Mouse (Mus musculus): Measurements from ENCODE around the gene Mcrip2. TPM values are rescaled to one million over a fixed set of nuclear protein-coding genes. Genes with fewer than 3 reads are reported as not detected.

Gene Mcrip2
- polyA plus RNA-seq, 1 experiment from 2014 or later = 6.8 TPM

GRCm38 (mm10) chr17:25836397-25837075 is 32.0 kb downstream of the Mcrip2 start:
- Histone ChIP-seq H3K4me3 (peak overlapping the region; percentile 42), H3K36me3 (peaks cover 43% of the 10 kb centered on the region), H3K9me3 (no peaks in the 10 kb centered on the region), H3K9ac (peak overlapping the region; percentile 66), H3K27ac (peak overlapping the region; percentile 32; the same call in 1 of the 2 replicates), H3K4me2 (replicated peaks) (peak overlapping the region; percentile 95), H3K27me3 (replicated peaks) (no peaks in the 10 kb centered on the region), H3K4me1 (peaks cover 59% of the 10 kb centered on the region)
- 22% methylated on average over 23 of the region's 23 CpGs for WGBS
- 0 out of 2 replicates have a peak, but pooled peaks have one; percentile 8 for ATAC-seq (ENCODE audit: low FRiP score, low read depth)

- Histone ChIP-seq H3K9ac (peak overlapping the region; percentile 66), H3K36me3 (peaks cover 43% of the 10 kb centered on the region), H3K27me3 (replicated peaks) (no peaks in the 10 kb centered on the region), H3K4me1 (peaks cover 66% of the 10 kb centered on the region), H3K4me2 (replicated peaks) (peak overlapping the region; percentile 95), H3K4me3 (no peak overlapping the region), H3K9me3 (no peaks in the 10 kb centered on the region), H3K27ac (no peak overlapping the region)
- WGBS = 92% methylated on average over 16 of the region's 16 CpGs
- ATAC-seq (ENCODE audit: low FRiP score, low read depth) = no peak
These were observed 32.7 kb downstream of the Mcrip2 start for GRCm38 (mm10) chr17:25835816-25836215.

GRCm38 (mm10) chr17:25835301-25835700 is 33.3 kb downstream of the Mcrip2 start:
- peak overlapping the region; percentile 95 for H3K4me2 ChIP-seq (replicated peaks)

GRCm38 (mm10) chr17:25834595-25835222 is 33.9 kb downstream of the Mcrip2 start:
- H3K9me3 ChIP-seq = no peaks in the 10 kb centered on the region

More at GRCm38 (mm10) chr17:25835301-25835700, 33.3 kb downstream of the Mcrip2 start:
- no peak overlapping the region for H3K27ac ChIP-seq
- no peaks in the 10 kb centered on the region for H3K27me3 ChIP-seq (replicated peaks)
- no peaks in the 10 kb centered on the region for H3K9me3 ChIP-seq
- no peak overlapping the region for H3K4me3 ChIP-seq
- H3K9ac ChIP-seq = peak overlapping the region; percentile 92; the same call in 1 of the 2 replicates
- H3K36me3 ChIP-seq = peaks cover 43% of the 10 kb centered on the region
- peaks cover 72% of the 10 kb centered on the region for H3K4me1 ChIP-seq
- 97% methylated on average over 7 of the region's 7 CpGs for WGBS
- ATAC-seq (ENCODE audit: low FRiP score, low read depth) = no peak

GRCm38 (mm10) chr17:25833961-25834594 is 34.5 kb downstream of the Mcrip2 start:
- H3K27ac ChIP-seq = peak overlapping the region; percentile 88
- H3K36me3 ChIP-seq = peaks cover 36% of the 10 kb centered on the region
- H3K4me2 ChIP-seq (replicated peaks) = peak overlapping the region; percentile 95
- H3K9ac ChIP-seq = peak overlapping the region; percentile 92
- H3K4me1 ChIP-seq = peaks cover 82% of the 10 kb centered on the region
- H3K4me3 ChIP-seq = peak overlapping the region; percentile 79
- H3K27me3 ChIP-seq (replicated peaks) = no peaks in the 10 kb centered on the region
- 60% methylated on average over 6 of the region's 6 CpGs for WGBS
- H3K9me3 ChIP-seq = no peaks in the 10 kb centered on the region
- ATAC-seq (ENCODE audit: low FRiP score, low read depth) = no peak

More at GRCm38 (mm10) chr17:25834595-25835222, 33.9 kb downstream of the Mcrip2 start:
- peak overlapping the region; percentile 95 for H3K4me2 ChIP-seq (replicated peaks)
- ATAC-seq (ENCODE audit: low FRiP score, low read depth) = no peak
- 89% methylated on average over 12 of the region's 12 CpGs for WGBS
- no peak overlapping the region for H3K27ac ChIP-seq
- H3K4me3 ChIP-seq = peak overlapping the region; percentile 79
- peaks cover 43% of the 10 kb centered on the region for H3K36me3 ChIP-seq
- no peaks in the 10 kb centered on the region for H3K27me3 ChIP-seq (replicated peaks)
- peak overlapping the region; percentile 92 for H3K9ac ChIP-seq
- H3K4me1 ChIP-seq = peaks cover 78% of the 10 kb centered on the region

GRCm38 (mm10) chr17:25833291-25833663 is 35.3 kb downstream of the Mcrip2 start, which contains the start of gene Stub1:
Gene Stub1, minus strand, starts transcription at chr17:25833404.
- no peaks in the 10 kb centered on the region for H3K27me3 ChIP-seq (replicated peaks)
- H3K36me3 ChIP-seq = peaks cover 32% of the 10 kb centered on the region
- under 1% methylated on average over 24 of the region's 24 CpGs for WGBS
- peak within 1 kb of the TSS; percentile 88 for H3K27ac ChIP-seq
- peak within 1 kb of the TSS; percentile 95 for H3K4me2 ChIP-seq (replicated peaks)
- peak; percentile 50 for ATAC-seq (ENCODE audit: low FRiP score, low read depth)
- H3K4me3 ChIP-seq = peak within 1 kb of the TSS; percentile 79
- H3K9ac ChIP-seq = peak within 1 kb of the TSS; percentile 92
- peaks cover 83% of the 10 kb centered on the region for H3K4me1 ChIP-seq
- no peaks in the 10 kb centered on the region for H3K9me3 ChIP-seq

- under 1% methylated on average over 77 of the region's 77 CpGs for WGBS
- Histone ChIP-seq H3K9ac (peak overlapping the region; percentile 92), H3K27ac (peak overlapping the region; percentile 88), H3K4me1 (peaks cover 82% of the 10 kb centered on the region), H3K36me3 (peaks cover 32% of the 10 kb centered on the region), H3K4me3 (peak overlapping the region; percentile 79), H3K4me2 (replicated peaks) (peak overlapping the region; percentile 95), H3K27me3 (replicated peaks) (no peaks in the 10 kb centered on the region), H3K9me3 (no peaks in the 10 kb centered on the region)
- ATAC-seq (ENCODE audit: low FRiP score, low read depth) = peak; percentile 90
These were observed 35.9 kb downstream of the Mcrip2 start for GRCm38 (mm10) chr17:25832436-25833290.

- peaks cover 81% of the 10 kb centered on the region for H3K4me1 ChIP-seq
- no peak for ATAC-seq (ENCODE audit: low FRiP score, low read depth)
- H3K9me3 ChIP-seq = no peaks in the 10 kb centered on the region
- WGBS = 67% methylated on average over 21 of the region's 21 CpGs
- peaks cover 42% of the 10 kb centered on the region for H3K36me3 ChIP-seq
- peak overlapping the region; percentile 95 for H3K4me2 ChIP-seq (replicated peaks)
- H3K4me3 ChIP-seq = peak overlapping the region; percentile 79
- no peaks in the 10 kb centered on the region for H3K27me3 ChIP-seq (replicated peaks)
- H3K27ac ChIP-seq = no peak overlapping the region; the same call in 1 of the 2 replicates
- peak overlapping the region; percentile 92 for H3K9ac ChIP-seq
These were observed 36.9 kb downstream of the Mcrip2 start for GRCm38 (mm10) chr17:25831451-25832281.

GRCm38 (mm10) chr17:25830806-25831431 is 37.6 kb downstream of the Mcrip2 start:
- Histone ChIP-seq H3K27ac (no peak overlapping the region), H3K4me1 (peaks cover 81% of the 10 kb centered on the region), H3K27me3 (replicated peaks) (no peaks in the 10 kb centered on the region), H3K4me3 (no peak overlapping the region), H3K4me2 (replicated peaks) (peak overlapping the region; percentile 95), H3K36me3 (peaks cover 49% of the 10 kb centered on the region), H3K9ac (no peak overlapping the region), H3K9me3 (no peaks in the 10 kb centered on the region)
- 89% methylated on average over 14 of the region's 14 CpGs for WGBS
- no peak for ATAC-seq (ENCODE audit: low FRiP score, low read depth)

- no peaks in the 10 kb centered on the region for H3K9me3 ChIP-seq
- 85% methylated on average over 4 of the region's 4 CpGs for WGBS
- peaks cover 51% of the 10 kb centered on the region for H3K36me3 ChIP-seq
- ATAC-seq (ENCODE audit: low FRiP score, low read depth) = no peak
- no peak overlapping the region for H3K27ac ChIP-seq
- peak overlapping the region; percentile 56; the same call in 1 of the 2 replicates for H3K4me3 ChIP-seq
- 0 out of 2 replicates have a peak overlapping the region, but pooled peaks have one; percentile 75 for H3K9ac ChIP-seq
- H3K4me1 ChIP-seq = peaks cover 80% of the 10 kb centered on the region
- H3K27me3 ChIP-seq (replicated peaks) = no peaks in the 10 kb centered on the region
- H3K4me2 ChIP-seq (replicated peaks) = peak overlapping the region; percentile 95
These were observed 38.3 kb downstream of the Mcrip2 start for GRCm38 (mm10) chr17:25830200-25830753.

All from neural tube, embryonic 12.5 days (tissue).